ENCODE assay signal across 20 mouse cellular contexts in the genomic region with DNA sequence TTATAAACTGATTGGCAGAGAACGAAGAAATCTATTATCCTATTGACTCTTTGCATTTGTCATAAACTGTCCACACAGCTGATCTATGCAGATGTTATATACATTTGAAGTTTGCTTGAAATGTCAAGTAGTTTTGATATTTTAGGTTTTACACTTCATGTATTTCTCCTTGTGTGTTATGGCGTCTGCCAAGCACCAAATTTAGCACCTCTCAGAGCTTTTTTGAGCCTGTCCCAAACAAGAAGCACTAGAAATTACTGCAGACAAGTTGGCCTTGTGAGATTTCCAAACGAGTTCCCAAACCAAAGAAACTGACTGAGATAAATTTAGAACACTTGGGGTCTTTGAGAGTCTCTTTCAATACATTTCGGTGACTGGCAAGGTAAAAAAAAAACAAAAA.
DNase-seq lines count a peak whose midpoint lies in the region; ATAC-seq lines count a peak whose summit lies in the region.
"Had no signal": no experiment of that assay in that cellular context is flagged by ENCODE, and none has a peak within 500 bp of the region (broad histone marks: within the 10 kb centered on the region; RNA-seq: fewer than 3 reads in every experiment).

No protein-coding gene starts in this region.

- no peaks in the 10 kb centered on the region for H3K27me3 ChIP-seq in heart, embryonic 13.5 days (replicated peaks)
- H3K27me3 ChIP-seq in midbrain, embryonic 11.5 days (ENCODE audit: control insufficient read depth, insufficient read depth, low read length), result no peaks in the 10 kb centered on the region
- no peaks in the 10 kb centered on the region for H3K27me3 ChIP-seq in midbrain, embryonic 10.5 days (ENCODE audit: low read depth, poor library complexity, severe bottlenecking)
- H3K27me3 ChIP-seq: embryonic facial prominence, embryonic 12.5 days; forebrain, embryonic 13.5 days; forebrain, embryonic 15.5 days had no signal

- 43% methylated on average over 4 of the region's 4 CpGs for WGBS in heart, embryonic 13.5 days
- WGBS in midbrain, embryonic 11.5 days, result 82% methylated on average over 4 of the region's 4 CpGs
- 86% methylated on average over 4 of the region's 4 CpGs for WGBS in midbrain, embryonic 10.5 days

- peaks cover 9% of the 10 kb centered on the region for H3K4me1 ChIP-seq in heart, embryonic 13.5 days
- no peaks in the 10 kb centered on the region for H3K4me1 ChIP-seq in midbrain, embryonic 11.5 days (ENCODE audit: control insufficient read depth, insufficient read depth, low read length)
- no peaks in the 10 kb centered on the region for H3K4me1 ChIP-seq in midbrain, embryonic 10.5 days
- H3K4me1 ChIP-seq: embryonic facial prominence, embryonic 10.5 days; embryonic facial prominence, embryonic 12.5 days; forebrain, embryonic 13.5 days; forebrain, embryonic 15.5 days had no signal

- no peak overlapping the region for H3K4me2 ChIP-seq in heart, embryonic 13.5 days
- no peak overlapping the region for H3K4me2 ChIP-seq in midbrain, embryonic 11.5 days
- H3K4me2 ChIP-seq: embryonic facial prominence, embryonic 12.5 days; forebrain, embryonic 13.5 days; forebrain, embryonic 15.5 days had no signal

- H3K9me3 ChIP-seq in heart, embryonic 13.5 days, result peaks cover 13% of the 10 kb centered on the region
- H3K9me3 ChIP-seq in midbrain, embryonic 11.5 days (ENCODE audit: control insufficient read depth, low read length), result no peaks in the 10 kb centered on the region
- peaks cover 12% of the 10 kb centered on the region; the same call in 1 of the 2 replicates for H3K9me3 ChIP-seq in midbrain, embryonic 10.5 days (replicated peaks)
- H3K9me3 ChIP-seq: forebrain, embryonic 15.5 days had no signal

- peak overlapping the region; percentile 50 for H3K27ac ChIP-seq in heart, embryonic 13.5 days (replicated peaks)
- H3K27ac ChIP-seq in midbrain, embryonic 11.5 days (ENCODE audit: low read depth, low read length), result no peak overlapping the region
- no peak overlapping the region for H3K27ac ChIP-seq in midbrain, embryonic 10.5 days (replicated peaks)
- H3K27ac ChIP-seq: embryonic facial prominence, embryonic 10.5 days; embryonic facial prominence, embryonic 12.5 days; forebrain, embryonic 13.5 days; forebrain, embryonic 15.5 days had no signal

- ATAC-seq in frontal cortex, adult (ENCODE audit: low TSS enrichment), result peak; percentile 79
- no peak for ATAC-seq in heart, embryonic 13.5 days (ENCODE audit: extremely low read depth, insufficient number of reproducible peaks, low FRiP score, low TSS enrichment)
- ATAC-seq in midbrain, embryonic 11.5 days (ENCODE audit: low FRiP score), result no peak
- ATAC-seq: forebrain, embryonic 13.5 days; forebrain, embryonic 15.5 days had no signal

- intact Hi-C loops in heart, postnatal 14 days (cut with DNase I), result no loop called here

- H3K9ac ChIP-seq in heart, embryonic 13.5 days, result no peak overlapping the region
- H3K9ac ChIP-seq in midbrain, embryonic 11.5 days (ENCODE audit: low read length), result no peak overlapping the region
- H3K9ac ChIP-seq: embryonic facial prominence, embryonic 12.5 days; forebrain, embryonic 13.5 days; forebrain, embryonic 15.5 days had no signal

- no peak for DNase-seq in frontal cortex, adult 2 months (ENCODE audit: extremely low spot score in 1 of 2, low spot score in 1 of 2)
- DNase-seq in heart, postnatal 14 days, result no peak
- DNase-seq in midbrain, embryonic 11.5 days (ENCODE audit: low spot score, missing footprints), result peak; percentile 6
- no peak for DNase-seq in midbrain, embryonic 10.5 days (ENCODE audit: low spot score)
- DNase-seq in brain, adult 2 months (ENCODE audit: low read depth, low spot score), result peak; percentile 55
- DNase-seq in retina, embryonic 14.5 days (ENCODE audit: low spot score), result no peak
- DNase-seq: adrenal gland, adult 2 months; adrenal gland, postnatal 10 days; adrenal gland, postnatal 25 days; cerebellum, adult 11-12 months; cerebellum, adult 2 months; cerebellum, adult 9-10 months; cerebellum, postnatal 10 days; cerebellum, postnatal 25 days had no signal

- no peaks in the 10 kb centered on the region for H3K36me3 ChIP-seq in heart, embryonic 13.5 days
- no peaks in the 10 kb centered on the region for H3K36me3 ChIP-seq in midbrain, embryonic 11.5 days (ENCODE audit: control insufficient read depth, insufficient read depth, low read length)
- no peaks in the 10 kb centered on the region for H3K36me3 ChIP-seq in midbrain, embryonic 10.5 days
- H3K36me3 ChIP-seq: embryonic facial prominence, embryonic 10.5 days; embryonic facial prominence, embryonic 12.5 days; forebrain, embryonic 15.5 days had no signal

- no peak overlapping the region for H3K4me3 ChIP-seq in heart, embryonic 13.5 days
- no peak overlapping the region for H3K4me3 ChIP-seq in midbrain, embryonic 11.5 days (ENCODE audit: low read depth, low read length)
- no peak overlapping the region for H3K4me3 ChIP-seq in midbrain, embryonic 10.5 days
- H3K4me3 ChIP-seq: embryonic facial prominence, embryonic 10.5 days; embryonic facial prominence, embryonic 12.5 days; forebrain, embryonic 13.5 days; forebrain, embryonic 15.5 days had no signal

Comparison
In these comparisons a context has a peak if more than half of its experiments do, and no peak if none do; other contexts are left out.
1. DNase-seq: peak in midbrain, embryonic 11.5 days (single experiment) and brain, adult 2 months (single experiment); none in frontal cortex, adult 2 months (0 of 2), heart, postnatal 14 days (0 of 2), midbrain, embryonic 10.5 days (single experiment) and retina, embryonic 14.5 days (single experiment).